Mouse (Mus musculus): ENCODE results near the gene Sh3bp5.

Gene Sh3bp5

GRCm38 (mm10) chr14:31389421-31390147 lies 46.3 kb downstream of the Sh3bp5 start:
- no peak for DNase-seq

GRCm38 (mm10) chr14:31388086-31388872 lies 47.6 kb downstream of the Sh3bp5 start:
- no peak for DNase-seq

DNA sequence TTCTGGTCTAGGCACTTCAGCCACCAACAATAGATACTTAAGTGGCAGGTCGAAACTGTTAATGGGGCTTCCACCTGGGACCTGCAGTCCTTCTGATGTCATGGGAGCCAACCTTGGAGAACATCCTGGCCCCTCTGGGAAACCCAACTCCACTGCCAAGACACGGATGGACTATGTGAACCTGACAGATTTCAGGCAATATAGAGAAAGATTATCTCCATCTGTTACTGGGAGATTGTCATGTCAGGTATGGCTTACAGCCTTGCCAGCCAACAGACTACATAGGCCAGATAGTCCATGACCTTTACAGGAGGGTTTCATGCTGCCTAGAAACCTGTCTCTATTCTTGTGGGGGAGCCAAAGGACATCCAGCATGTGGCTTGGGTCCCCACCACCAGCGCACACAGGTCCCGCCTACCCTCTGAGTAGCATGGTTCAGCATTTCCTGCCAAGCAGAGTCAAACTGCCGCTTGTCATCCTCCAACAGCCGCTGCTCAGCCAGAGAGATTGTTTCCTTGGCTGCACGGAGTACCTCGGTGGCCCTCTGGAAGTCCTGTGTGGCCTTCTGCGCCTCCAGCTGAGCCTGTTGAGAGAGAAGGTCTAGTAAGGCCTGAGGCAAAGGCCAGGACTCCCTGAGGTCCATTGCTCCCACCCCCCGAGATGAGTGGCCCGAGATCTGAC lies 48.4 kb downstream of the Sh3bp5 start:
- no peak for DNase-seq

DNA sequence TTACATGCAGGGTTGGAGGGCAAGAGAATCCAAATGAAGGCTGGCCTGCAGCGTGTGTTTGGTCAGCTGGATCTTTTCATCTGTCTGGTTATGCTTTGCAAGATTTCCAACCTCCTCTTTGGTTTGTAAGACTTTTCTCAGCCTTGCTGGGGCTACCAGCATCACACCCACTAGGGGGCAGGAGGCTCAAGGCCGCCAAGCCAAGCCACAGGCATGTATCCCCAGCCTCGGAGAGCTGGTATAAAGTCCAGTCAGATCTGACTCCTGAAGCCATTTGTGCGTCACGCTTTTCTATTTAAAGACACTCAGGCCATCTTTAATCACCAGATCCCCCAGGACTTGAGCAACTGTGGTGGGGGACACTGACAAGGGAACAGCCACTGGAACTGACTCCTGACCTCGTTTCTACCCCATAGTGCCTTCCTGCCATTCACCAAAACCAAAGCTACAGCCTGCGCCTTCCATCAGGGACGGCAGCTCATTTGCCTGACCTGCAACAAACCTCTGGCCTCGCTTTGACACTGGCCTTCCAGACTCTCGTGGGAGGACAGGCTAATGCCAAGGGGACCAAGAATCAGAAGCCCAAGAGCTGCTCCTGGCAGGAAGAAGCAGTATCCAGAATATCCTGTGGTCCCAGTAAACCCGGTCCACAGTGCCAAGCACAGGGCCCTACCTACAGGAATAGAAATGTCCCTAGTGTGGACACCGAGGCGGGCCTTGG lies 49.7 kb downstream of the Sh3bp5 start:
- DNase-seq = peak; percentile 64

- no peak for DNase-seq
These were observed 50.5 kb downstream of the Sh3bp5 start for GRCm38 (mm10) chr14:31385406-31385805.

GRCm38 (mm10) chr14:31384366-31385323 lies 51.2 kb downstream of the Sh3bp5 start:
- DNase-seq = no peak

DNA sequence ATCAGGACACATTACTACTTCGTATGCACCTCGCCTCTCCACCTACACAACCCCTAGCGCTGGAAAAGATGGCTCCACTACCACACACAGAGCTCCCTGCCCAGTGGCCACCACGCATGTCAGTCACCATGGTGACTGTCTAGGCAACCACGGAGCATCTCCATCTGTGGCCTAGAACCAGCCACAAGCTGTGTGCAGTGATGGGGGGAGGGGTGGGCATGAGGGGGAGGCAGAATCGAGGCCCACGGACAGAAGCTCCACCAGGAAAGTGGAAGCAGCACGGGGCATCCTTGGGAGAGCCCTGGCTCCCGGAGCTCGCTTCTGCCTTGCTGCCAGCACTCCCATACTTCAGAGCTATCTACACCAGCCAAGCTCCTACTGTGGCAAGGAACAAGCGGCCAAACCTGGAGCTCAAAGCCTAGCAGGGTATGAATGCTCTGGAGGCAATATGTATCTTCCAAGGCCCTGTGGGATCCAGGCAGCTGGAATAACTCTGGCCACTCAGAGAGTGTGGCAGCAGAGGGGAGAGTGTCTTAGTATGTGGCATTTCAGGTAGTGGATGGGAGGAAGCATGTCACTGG lies 52.3 kb downstream of the Sh3bp5 start:
- DNase-seq = peak; percentile 53

- no peak for DNase-seq
These were observed 53.6 kb downstream of the Sh3bp5 start for GRCm38 (mm10) chr14:31382276-31382675.

DNA sequence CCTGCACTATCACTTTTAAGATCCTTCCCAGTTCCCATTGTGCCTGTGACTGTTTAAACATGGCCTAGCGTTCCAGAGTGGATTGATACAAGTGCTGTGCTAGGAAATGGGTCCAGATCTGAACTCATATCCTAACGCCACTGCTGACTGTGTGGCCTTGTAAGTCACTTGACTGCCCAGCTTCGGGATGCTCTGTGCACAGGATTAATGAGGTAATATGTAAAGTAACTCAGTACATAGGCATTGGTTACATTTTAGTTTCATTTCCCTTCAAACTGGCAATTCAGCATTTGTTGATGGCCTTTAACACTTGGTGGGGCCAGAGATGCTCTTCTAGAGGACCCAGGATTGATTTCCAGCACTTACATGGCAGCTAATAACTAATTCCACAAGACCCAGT lies 59.5 kb downstream of the Sh3bp5 start:
- no peak for DNase-seq

GRCm38 (mm10) chr14:31374390-31374789 lies 61.5 kb downstream of the Sh3bp5 start:
- DNase-seq = no peak

DNA sequence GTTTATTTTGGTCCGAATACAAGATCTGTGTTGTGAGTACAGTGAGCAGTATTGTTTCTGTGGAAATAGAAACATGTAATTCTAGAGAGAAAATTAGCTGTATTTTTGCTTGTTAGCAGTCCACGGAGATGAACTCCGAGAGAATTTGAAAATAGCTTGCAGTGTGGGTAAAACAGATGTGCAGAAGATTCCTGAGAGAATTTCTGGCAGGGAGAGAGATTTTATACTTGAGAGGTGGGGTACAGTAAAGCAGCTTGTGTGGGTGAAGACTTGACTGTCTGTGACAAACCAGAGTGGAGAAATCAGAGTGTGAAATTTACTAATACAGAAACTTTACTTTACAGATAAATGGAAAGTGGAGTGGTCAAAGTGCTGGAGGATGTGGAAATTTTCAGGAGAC lies 66.5 kb downstream of the Sh3bp5 start:
- no peak for DNase-seq

DNA sequence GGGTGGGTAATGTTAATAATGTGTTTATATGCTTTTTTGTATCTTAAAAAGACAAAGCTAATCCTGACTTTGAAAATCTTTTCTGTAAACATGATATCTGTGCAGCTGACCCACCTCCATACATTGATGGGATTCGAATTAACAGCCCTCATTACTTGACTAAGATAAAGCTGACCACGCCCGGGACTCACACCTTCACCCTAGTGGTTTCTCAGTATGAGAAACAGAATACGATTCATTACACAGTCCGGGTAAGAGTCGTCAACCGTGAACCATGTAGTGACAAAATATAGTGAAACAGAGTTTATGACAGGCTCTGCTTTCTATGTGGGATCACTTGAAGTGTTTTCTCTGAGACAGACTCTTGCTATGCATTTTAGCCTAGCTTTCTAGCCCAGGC lies 67.9 kb downstream of the Sh3bp5 start:
- no peak for DNase-seq

GRCm38 (mm10) chr14:31365350-31365749 lies 70.5 kb downstream of the Sh3bp5 start:
- peak; percentile 75 for DNase-seq

- no peak for DNase-seq
These were observed 71.3 kb downstream of the Sh3bp5 start for GRCm38 (mm10) chr14:31364589-31364988.

DNA sequence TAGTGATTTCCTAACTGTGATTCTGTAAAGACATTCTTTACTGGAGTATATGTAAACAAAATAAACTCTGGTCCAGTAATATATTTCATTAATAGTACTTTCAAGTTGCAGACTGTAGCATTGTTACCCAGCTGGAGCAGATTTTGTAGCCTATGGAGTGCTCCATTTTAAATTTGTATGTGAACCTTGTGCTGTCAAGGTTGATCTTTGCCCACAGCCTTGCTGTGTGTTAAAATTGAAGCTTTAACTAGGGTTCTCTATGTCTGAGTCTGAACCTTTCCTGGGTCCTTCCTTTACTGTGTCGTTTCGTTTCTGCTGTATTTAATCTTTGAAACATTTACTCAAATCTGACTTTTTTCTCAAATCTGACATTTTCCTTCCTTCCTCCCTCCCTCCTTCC lies 73.6 kb downstream of the Sh3bp5 start:
- no peak for DNase-seq

GRCm38 (mm10) chr14:31345367-31345766 lies 90.5 kb downstream of the Sh3bp5 start:
- no peak for DNase-seq

DNA sequence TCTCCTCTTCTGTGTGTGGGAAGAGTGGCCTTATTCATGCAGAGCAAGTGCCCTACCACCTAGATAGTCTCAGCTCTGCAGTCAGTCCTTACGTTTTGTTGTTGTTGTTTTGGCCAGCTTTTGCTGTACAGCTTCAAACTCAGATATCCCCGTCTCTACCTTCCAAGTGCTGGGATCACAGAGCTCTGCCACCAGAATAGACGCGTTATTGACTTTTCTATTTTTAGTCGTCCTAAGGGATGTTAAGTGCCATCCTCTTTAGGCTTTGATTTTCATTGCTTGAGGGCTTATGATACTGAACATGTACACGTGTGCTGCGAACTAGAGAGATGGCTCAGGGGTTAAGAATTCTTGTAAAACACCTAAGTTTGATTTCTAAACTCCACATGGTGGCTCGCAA lies 92.6 kb downstream of the Sh3bp5 start:
- no peak for DNase-seq

DNA sequence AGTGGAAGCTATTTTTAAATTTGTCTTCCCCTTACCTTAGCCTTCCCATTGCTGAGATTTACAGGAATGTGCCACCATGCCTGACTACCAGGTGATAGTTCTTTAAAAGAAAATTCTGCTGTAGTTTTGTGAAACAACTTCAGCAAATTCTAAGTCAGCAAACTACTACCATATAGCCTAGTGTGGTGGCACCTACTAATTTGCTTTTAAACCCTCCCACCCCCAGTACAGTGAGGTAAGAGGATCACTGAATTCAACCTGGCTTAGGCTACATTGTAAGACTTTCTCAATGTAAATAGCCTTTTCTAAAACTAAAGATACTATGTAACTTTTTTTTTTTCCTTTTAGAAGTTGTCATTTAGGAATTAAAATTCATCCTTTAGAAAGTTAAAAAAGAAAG lies 97.9 kb downstream of the Sh3bp5 start:
- no peak for DNase-seq

DNA sequence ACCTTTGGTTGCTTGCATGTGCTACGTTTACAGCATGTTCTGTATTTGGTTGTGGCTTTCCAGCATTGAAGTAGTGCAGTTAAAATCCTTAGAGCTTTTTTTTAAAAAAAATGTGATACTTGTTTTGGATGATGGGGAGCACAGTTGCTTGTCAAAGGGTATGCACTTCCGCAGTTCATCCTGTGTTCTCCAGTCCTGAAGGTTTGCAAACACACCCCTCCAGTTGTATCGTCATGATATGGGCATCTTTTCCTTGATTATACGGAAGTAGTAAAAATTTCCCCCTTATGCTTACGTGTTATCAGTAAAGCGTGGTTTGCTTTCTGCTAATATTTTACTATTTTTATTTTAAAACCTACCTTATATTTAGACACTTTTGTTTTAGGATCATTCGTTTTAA lies 98.5 kb downstream of the Sh3bp5 start:
- no peak for DNase-seq

DNA sequence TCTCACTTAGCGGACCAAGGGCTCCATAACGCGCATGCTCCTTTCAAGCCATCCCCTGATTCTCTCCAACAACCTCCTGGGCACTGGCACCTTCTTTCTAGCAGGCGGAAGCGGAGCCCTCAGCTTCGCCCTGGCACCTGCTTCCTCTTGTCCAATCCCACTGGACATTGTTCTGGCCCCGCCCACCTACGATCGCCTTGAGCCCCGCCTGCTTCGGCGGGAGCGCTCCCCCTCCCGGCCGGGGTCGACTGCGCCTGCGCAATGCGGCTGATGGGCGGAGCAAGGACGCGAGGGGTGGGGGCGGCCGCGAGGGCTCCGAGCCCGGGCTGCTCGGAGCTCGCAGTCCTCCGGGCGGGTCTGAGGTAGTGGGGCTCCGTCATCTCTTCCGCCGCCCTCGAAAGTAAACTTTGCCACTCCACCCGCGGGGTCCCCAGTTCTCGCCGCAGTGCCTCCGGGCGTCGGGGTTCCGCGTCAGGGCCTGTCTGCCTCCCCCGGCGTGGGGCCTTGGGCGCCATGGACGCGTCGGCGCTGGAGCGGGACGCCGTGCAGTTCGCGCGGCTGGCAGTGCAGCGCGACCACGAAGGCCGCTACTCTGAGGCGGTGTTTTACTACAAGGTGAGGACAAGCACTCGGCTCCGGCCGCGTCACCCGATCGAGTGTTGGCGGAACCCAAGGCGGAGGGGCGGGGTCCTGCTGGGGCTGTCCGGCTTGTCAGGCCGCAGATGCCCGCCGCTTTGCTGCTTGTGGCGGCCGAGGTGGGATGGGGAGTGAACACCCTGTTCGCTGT lies 99.3 kb downstream of the Sh3bp5 start, which contains the start of gene Capn7:
Gene Capn7, plus strand, starts transcription at position 270 of the 787 bp plus-strand sequence.
- DNase-seq = peak; percentile 100

GRCm38 (mm10) chr14:31335765-31336164 lies 100.1 kb downstream of the Sh3bp5 start:
- DNase-seq = no peak

All from right cerebral cortex, postnatal 4 days (tissue).